Mouse (Mus musculus) erythroblast, embryonic 14.5 days (primary cell): ENCODE data around the gene Kcnj11.

Source experiments
- GATA1 ChIP-seq: IDR thresholded peaks from 2 replicates; pipeline ENCODE4 v1.6.1; 2012; ENCODE audit warnings: low read length, inconsistent platforms, mixed read lengths
- TAL1 ChIP-seq: IDR thresholded peaks from 3 replicates; pipeline ENCODE4 v1.6.1; 2012; ENCODE audit warnings: low read length, inconsistent platforms, mixed read lengths

- TF ChIP-seq GATA1: no peak
- no peak for TF ChIP-seq TAL1
These were observed 39.9 kb downstream of the Kcnj11 start for GRCm38 (mm10) chr7:46060688-46061087.
